Mouse (Mus musculus): ENCODE results near the gene Tmem72.

DNA sequence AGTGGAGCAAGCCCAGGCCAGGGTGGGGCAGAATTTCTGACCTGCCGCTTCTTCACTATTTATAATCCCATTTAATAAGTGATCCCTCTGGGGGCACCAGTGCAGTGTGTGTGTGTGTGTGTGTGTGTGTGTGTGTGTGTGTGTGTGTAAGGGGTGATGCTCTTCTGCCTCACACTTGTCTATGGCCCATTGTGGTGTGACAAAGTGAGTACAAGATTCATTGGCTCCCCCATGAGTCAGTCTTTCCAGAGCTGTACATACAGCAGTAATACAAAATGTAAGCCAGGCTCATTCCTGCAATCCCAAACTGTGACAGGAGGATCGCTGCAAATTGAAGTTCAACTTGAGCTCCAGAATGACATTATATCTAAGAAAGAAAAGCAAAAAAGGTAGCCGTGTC, 51.9 kb downstream of the Tmem72 start:
- TF ChIP-seq CTCF (IDR thresholded peaks at IDR 0.05), result no peak
- TF ChIP-seq EP300 (IDR thresholded peaks at IDR 0.05), result no peak
